Mouse (Mus musculus) brain, embryonic 14.5 days (tissue): ENCODE measurements around the gene Thsd4. TPM values are rescaled to one million over a fixed set of nuclear protein-coding genes. Genes with fewer than 3 reads are reported as not detected.
A peak's percentile ranks its signal among the peaks of the same experiment; 100 is the strongest.

Source experiments
- DNase-seq: peaks from one replicate; pipeline ENCODE4 v3.0.0-alpha.2; 2011; ENCODE audit warnings: low read depth
- CTCF ChIP-seq: fragments of 200-500 bp; IDR thresholded peaks from 2 replicates; pipeline ENCODE4 v1.5.1; 2012; ENCODE audit warnings: inconsistent platforms, mild to moderate bottlenecking, moderate library complexity, borderline replicate concordance; ENCODE audit not compliant: insufficient read depth, insufficient read length; ENCODE audit errors: extremely low read depth
- POLR2A ChIP-seq: fragments of 200-500 bp; IDR thresholded peaks from 2 replicates; pipeline ENCODE4 v1.6.1; 2012; ENCODE audit warnings: mild to moderate bottlenecking, inconsistent platforms, borderline replicate concordance; ENCODE audit not compliant: poor library complexity, insufficient read depth, insufficient read length, severe bottlenecking; ENCODE audit errors: extremely low read depth
- polyA plus RNA-seq: library from polyadenylated mRNA; depleted of rRNA; stranded (reverse); fragments of >200 nt; gene quantifications from 2 replicates; pipeline ENCODE4 v1.2.3, GENCODE M21; 2012

Gene Thsd4
- polyA plus RNA-seq, 1 experiment = 7.9 TPM

- DNase-seq = peak; percentile 75
Observed at GRCm38 (mm10) chr9:60251765-60252164, 270.1 kb downstream of the Thsd4 start.

GRCm38 (mm10) chr9:60250403-60250802 lies 271.4 kb downstream of the Thsd4 start:
- DNase-seq = no peak
- TF ChIP-seq POLR2A (no peak), CTCF (no peak)

More at GRCm38 (mm10) chr9:60251765-60252164, 270.1 kb downstream of the Thsd4 start:
- TF ChIP-seq CTCF (peak; percentile 69), POLR2A (no peak)

GRCm38 (mm10) chr9:60247998-60248397 lies 273.8 kb downstream of the Thsd4 start:
- no peak for DNase-seq
- TF ChIP-seq CTCF (no peak), POLR2A (no peak)

GRCm38 (mm10) chr9:60244943-60245342 lies 276.9 kb downstream of the Thsd4 start:
- TF ChIP-seq POLR2A (no peak), CTCF (peak; percentile 91; the same call in 1 of the 2 replicates)
- peak; percentile 84 for DNase-seq

- DNase-seq = no peak
- TF ChIP-seq POLR2A = no peak
- TF ChIP-seq CTCF = peak; percentile 77
Observed at GRCm38 (mm10) chr9:60243503-60243902, 278.3 kb downstream of the Thsd4 start.

GRCm38 (mm10) chr9:60237667-60238066 lies 284.2 kb downstream of the Thsd4 start:
- peak; percentile 73 for DNase-seq
- TF ChIP-seq CTCF = peak; percentile 76; the same call in 1 of the 2 replicates
- TF ChIP-seq POLR2A = no peak

- TF ChIP-seq POLR2A (no peak), CTCF (no peak)
- DNase-seq = no peak
Observed at GRCm38 (mm10) chr9:60236155-60236554, 285.7 kb downstream of the Thsd4 start.

GRCm38 (mm10) chr9:60234233-60235115 lies 287.4 kb downstream of the Thsd4 start:
- no peak for TF ChIP-seq CTCF
- no peak for TF ChIP-seq POLR2A
- peak; percentile 80 for DNase-seq

GRCm38 (mm10) chr9:60231981-60232881 lies 289.6 kb downstream of the Thsd4 start:
- TF ChIP-seq CTCF = no peak
- no peak for TF ChIP-seq POLR2A
- DNase-seq = peak; percentile 40

GRCm38 (mm10) chr9:60229496-60229895 lies 292.4 kb downstream of the Thsd4 start:
- TF ChIP-seq CTCF = no peak
- TF ChIP-seq POLR2A = no peak

GRCm38 (mm10) chr9:60227727-60228126 lies 294.1 kb downstream of the Thsd4 start:
- TF ChIP-seq POLR2A (no peak), CTCF (no peak)
- peak; percentile 78 for DNase-seq

More at GRCm38 (mm10) chr9:60229496-60229895, 292.4 kb downstream of the Thsd4 start:
- DNase-seq = no peak
